Mouse (Mus musculus) midbrain, embryonic 11.5 days (tissue): ENCODE results near the gene Crim1. TPM values are rescaled to one million over a fixed set of nuclear protein-coding genes. Genes with fewer than 3 reads are reported as not detected.

Experiments
- ATAC-seq: fragments of 200-750 bp; cut with Nextera tagmentation; 2 replicates; pipeline ENCODE4 v1.8.0; 2017; ENCODE audit warnings: moderate TSS enrichment, moderate library complexity; ENCODE audit not compliant: low FRiP score
- DNase-seq: peaks from one replicate; pipeline ENCODE4 v3.0.0; 2015; ENCODE audit warnings: low spot score; ENCODE audit errors: missing footprints
- H3K27ac ChIP-seq: fragments of 300-500 bp; sonication (generic); 2 replicates; pipeline ENCODE4 v1.5.1; 2014; ENCODE audit warnings: low read depth, low read length
- H3K27me3 ChIP-seq: fragments of 300-500 bp; sonication (generic); 2 replicates; pipeline ENCODE4 v1.6.1; 2014; ENCODE audit warnings: mild to moderate bottlenecking, low read length, moderate library complexity, mixed read lengths; ENCODE audit not compliant: control insufficient read depth, insufficient read depth
- H3K36me3 ChIP-seq: fragments of 300-500 bp; sonication (generic); 2 replicates; pipeline ENCODE4 v1.6.1; 2014; ENCODE audit warnings: mild to moderate bottlenecking, low read length, moderate library complexity, mixed read lengths; ENCODE audit not compliant: control insufficient read depth, insufficient read depth
- H3K4me1 ChIP-seq: fragments of 300-500 bp; sonication (generic); 2 replicates; pipeline ENCODE4 v1.6.1; 2014; ENCODE audit warnings: low read length; ENCODE audit not compliant: control insufficient read depth, insufficient read depth
- H3K4me2 ChIP-seq: fragments of 300-500 bp; sonication (generic); 2 replicates; pipeline ENCODE4 v1.6.1; 2014; ENCODE audit warnings: mild to moderate bottlenecking, moderate library complexity
- H3K4me3 ChIP-seq: fragments of 300-500 bp; sonication (generic); 2 replicates; pipeline ENCODE4 v1.5.1; 2014; ENCODE audit warnings: low read depth, low read length
- H3K9ac ChIP-seq: fragments of 300-500 bp; sonication (generic); 2 replicates; pipeline ENCODE4 v1.6.1; 2014; ENCODE audit warnings: low read length
- H3K9me3 ChIP-seq: fragments of 300-500 bp; sonication (generic); 2 replicates; pipeline ENCODE4 v1.6.1; 2016; ENCODE audit warnings: low read length; ENCODE audit not compliant: control insufficient read depth
- WGBS: fragments of 180-500 bp; shearing (Covaris S2); extraction: QIAGEN DNeasy Blood & Tissue Kit; methylation state at CpG from one replicate; pipeline ENCODE4 v1.1.7; 2014; 5-methylcytosine and 5-hydroxymethylcytosine counted together
- polyA plus RNA-seq: library from polyadenylated mRNA; unstranded; fragments of >200 nt; fragmentation: Nextera tagmentation; extraction: Ambion mirVana; gene quantifications from 2 replicates; pipeline ENCODE4 v1.2.1, GENCODE M21; 2014

Gene Crim1
- polyA plus RNA-seq, 1 experiment from 2014 or later, result 4.4 TPM

DNA sequence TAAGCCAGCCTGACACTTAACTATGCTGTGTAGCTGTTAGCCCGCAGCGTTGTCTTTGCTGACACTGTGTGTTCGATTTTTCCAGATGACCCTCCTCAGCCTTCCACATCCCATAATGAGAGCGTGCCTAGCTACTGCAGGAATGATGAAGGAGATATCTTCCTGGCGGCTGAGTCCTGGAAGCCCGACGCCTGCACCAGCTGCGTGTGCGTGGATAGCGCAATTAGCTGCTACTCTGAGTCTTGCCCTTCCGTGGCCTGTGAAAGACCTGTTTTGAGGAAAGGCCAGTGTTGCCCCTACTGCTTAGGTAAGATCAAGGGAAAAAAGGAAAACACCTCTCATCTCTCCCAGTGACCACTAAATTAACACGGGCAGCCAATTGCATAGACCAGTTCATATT is 154.8 kb downstream of the Crim1 start:
- Histone ChIP-seq H3K4me2 (no peak overlapping the region), H3K4me3 (no peak overlapping the region), H3K9me3 (no peaks in the 10 kb centered on the region), H3K36me3 (no peaks in the 10 kb centered on the region), H3K27ac (no peak overlapping the region), H3K9ac (no peak overlapping the region), H3K4me1 (peaks cover 6% of the 10 kb centered on the region), H3K27me3 (no peaks in the 10 kb centered on the region)
- ATAC-seq (peak; percentile 26; the same call in 1 of the 2 replicates), DNase-seq (no peak)
- 82% methylated on average over 12 of the region's 12 CpGs for WGBS

- H3K27ac ChIP-seq, result no peak overlapping the region
- H3K4me1 ChIP-seq, result peaks cover 6% of the 10 kb centered on the region
- DNase-seq (no peak), ATAC-seq (0 out of 2 replicates have a peak, but pooled peaks have one; percentile 25)
- 81% methylated on average over 8 of the region's 8 CpGs for WGBS
- H3K9ac ChIP-seq, result no peak overlapping the region
- no peaks in the 10 kb centered on the region for H3K36me3 ChIP-seq
- H3K9me3 ChIP-seq, result no peaks in the 10 kb centered on the region
- no peak overlapping the region for H3K4me2 ChIP-seq
- no peak overlapping the region for H3K4me3 ChIP-seq
- H3K27me3 ChIP-seq, result no peaks in the 10 kb centered on the region
Observed at GRCm38 (mm10) chr17:78355611-78356010, 155.6 kb downstream of the Crim1 start.

- WGBS, result 87% methylated on average over 4 of the region's 4 CpGs
- Histone ChIP-seq H3K36me3 (no peaks in the 10 kb centered on the region), H3K4me3 (no peak overlapping the region), H3K27me3 (no peaks in the 10 kb centered on the region), H3K9ac (no peak overlapping the region), H3K4me1 (peaks cover 6% of the 10 kb centered on the region), H3K4me2 (no peak overlapping the region), H3K9me3 (no peaks in the 10 kb centered on the region), H3K27ac (no peak overlapping the region)
- ATAC-seq, result no peak
- no peak for DNase-seq
Observed at GRCm38 (mm10) chr17:78357753-78358152, 157.7 kb downstream of the Crim1 start.

DNA sequence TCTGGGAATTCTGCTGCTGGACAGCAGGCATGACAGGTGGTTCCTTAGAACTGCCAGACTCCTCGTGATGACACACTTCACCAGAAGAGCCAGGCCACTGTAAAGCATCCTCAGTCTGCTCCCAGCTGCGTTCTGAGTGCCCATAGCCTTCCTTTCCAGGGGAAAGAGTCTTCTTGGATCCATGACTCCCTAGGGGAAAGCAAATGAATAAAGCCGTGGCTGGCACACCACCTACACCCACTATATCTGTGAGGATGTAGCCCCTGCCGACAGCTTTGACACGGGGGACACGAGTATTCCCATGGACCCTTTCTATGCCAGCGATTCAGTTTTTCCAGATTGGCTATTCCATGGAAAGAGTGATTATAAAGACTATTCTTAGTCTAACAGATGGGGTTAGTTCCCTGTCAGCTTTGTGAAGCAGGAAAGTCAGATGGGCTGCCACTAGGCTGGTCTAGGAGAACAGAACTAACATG is 158.2 kb downstream of the Crim1 start:
- Histone ChIP-seq H3K4me2 (no peak overlapping the region), H3K4me1 (peaks cover 6% of the 10 kb centered on the region), H3K27ac (no peak overlapping the region), H3K9ac (no peak overlapping the region), H3K4me3 (no peak overlapping the region), H3K27me3 (no peaks in the 10 kb centered on the region), H3K36me3 (no peaks in the 10 kb centered on the region), H3K9me3 (no peaks in the 10 kb centered on the region)
- 83% methylated on average over 7 of the region's 7 CpGs for WGBS
- ATAC-seq, result no peak
- DNase-seq, result no peak

- DNase-seq (no peak), ATAC-seq (no peak)
- Histone ChIP-seq H3K36me3 (no peaks in the 10 kb centered on the region), H3K27me3 (no peaks in the 10 kb centered on the region), H3K4me3 (no peak overlapping the region), H3K9me3 (no peaks in the 10 kb centered on the region), H3K27ac (no peak overlapping the region), H3K4me2 (no peak overlapping the region), H3K9ac (no peak overlapping the region), H3K4me1 (no peaks in the 10 kb centered on the region)
- 91% methylated on average over 13 of the region's 13 CpGs for WGBS
Observed at GRCm38 (mm10) chr17:78361939-78362728, 162.1 kb downstream of the Crim1 start.

DNA sequence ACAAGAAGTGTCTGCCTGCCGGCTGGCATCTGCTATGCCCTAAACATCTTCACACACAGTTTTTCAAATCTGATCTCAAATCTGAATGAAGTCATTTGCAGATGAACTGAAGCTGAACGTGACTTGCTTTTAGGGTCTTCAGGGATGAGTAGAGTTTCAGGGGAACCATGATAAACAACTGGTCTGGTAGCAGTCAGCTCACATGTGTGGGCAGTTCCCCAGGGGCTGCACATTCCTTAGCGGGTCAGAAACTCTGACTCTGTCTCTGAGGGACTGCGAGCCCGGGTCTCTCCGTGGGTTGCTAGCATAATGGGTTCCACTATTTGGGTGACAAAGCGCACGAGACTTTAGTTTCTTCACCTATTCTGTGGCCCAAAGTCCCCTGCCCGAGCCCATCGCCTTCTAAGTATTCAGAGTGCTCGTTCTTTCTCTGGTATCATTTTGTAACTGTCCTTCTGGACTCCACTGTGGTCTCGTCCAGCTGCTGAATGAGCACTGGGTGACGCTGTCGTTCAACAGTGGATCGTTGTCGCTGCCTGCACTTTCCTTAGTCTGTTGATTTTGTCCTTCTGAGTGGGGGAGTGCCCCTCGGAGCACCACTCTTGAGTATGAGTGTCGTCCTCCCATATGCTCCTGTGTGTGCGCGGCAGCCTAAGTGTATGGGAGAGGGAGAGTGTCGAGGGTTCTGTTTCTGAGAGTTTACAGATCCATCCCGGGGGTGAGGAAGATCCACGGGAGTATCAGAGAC is 164.7 kb downstream of the Crim1 start:
- no peak for DNase-seq
- ATAC-seq, result no peak
- Histone ChIP-seq H3K27me3 (no peaks in the 10 kb centered on the region), H3K4me2 (no peak overlapping the region), H3K9ac (no peak overlapping the region), H3K4me1 (no peaks in the 10 kb centered on the region), H3K9me3 (no peaks in the 10 kb centered on the region), H3K27ac (no peak overlapping the region), H3K36me3 (no peaks in the 10 kb centered on the region), H3K4me3 (no peak overlapping the region)
- WGBS, result 89% methylated on average over 23 of the region's 23 CpGs

GRCm38 (mm10) chr17:78366070-78366469 is 166.0 kb downstream of the Crim1 start:
- H3K36me3 ChIP-seq, result no peaks in the 10 kb centered on the region
- no peak for DNase-seq
- no peaks in the 10 kb centered on the region for H3K9me3 ChIP-seq
- no peak overlapping the region for H3K4me3 ChIP-seq
- no peaks in the 10 kb centered on the region for H3K4me1 ChIP-seq
- H3K9ac ChIP-seq, result no peak overlapping the region
- no peak overlapping the region for H3K4me2 ChIP-seq
- WGBS, result 89% methylated on average over 7 of the region's 7 CpGs
- no peak overlapping the region for H3K27ac ChIP-seq
- ATAC-seq, result no peak
- no peaks in the 10 kb centered on the region for H3K27me3 ChIP-seq

- Histone ChIP-seq H3K9ac (no peak overlapping the region), H3K4me3 (no peak overlapping the region), H3K27ac (no peak overlapping the region), H3K9me3 (no peaks in the 10 kb centered on the region), H3K4me2 (no peak overlapping the region), H3K4me1 (no peaks in the 10 kb centered on the region), H3K27me3 (no peaks in the 10 kb centered on the region), H3K36me3 (no peaks in the 10 kb centered on the region)
- ATAC-seq (no peak), DNase-seq (no peak)
- WGBS, result 55% methylated on average over 8 of the region's 8 CpGs
Observed at GRCm38 (mm10) chr17:78368481-78368880, 168.4 kb downstream of the Crim1 start.

GRCm38 (mm10) chr17:78370445-78370844 is 170.4 kb downstream of the Crim1 start:
- DNase-seq (no peak), ATAC-seq (no peak)
- no peak overlapping the region for H3K4me3 ChIP-seq
- H3K4me2 ChIP-seq, result no peak overlapping the region
- H3K27ac ChIP-seq, result no peak overlapping the region
- H3K4me1 ChIP-seq, result peaks cover 4% of the 10 kb centered on the region; the same call in 1 of the 2 replicates
- no peaks in the 10 kb centered on the region for H3K36me3 ChIP-seq
- H3K9me3 ChIP-seq, result no peaks in the 10 kb centered on the region
- 89% methylated on average over 1 of the region's 1 CpGs for WGBS
- H3K27me3 ChIP-seq, result no peaks in the 10 kb centered on the region
- H3K9ac ChIP-seq, result no peak overlapping the region
